Mouse (Mus musculus) kidney, postnatal 14 days (tissue): ENCODE results near the gene Atg16l2.

Experiments used
- DNase-seq: peaks from one replicate; pipeline ENCODE4 v3.0.0; 2022; ENCODE audit warnings: mixed read lengths

Gene Atg16l2

GRCm38 (mm10) chr7:101290401-101290800 lies 11.7 kb downstream of the Atg16l2 start:
- DNase-seq: no peak

GRCm38 (mm10) chr7:101288436-101288835 lies 13.6 kb downstream of the Atg16l2 start:
- peak; percentile 73 for DNase-seq

- DNase-seq: no peak
These were observed 14.2 kb downstream of the Atg16l2 start for GRCm38 (mm10) chr7:101287820-101288219.

- DNase-seq: no peak
These were observed 15.2 kb downstream of the Atg16l2 start for GRCm38 (mm10) chr7:101286891-101287290.

DNA sequence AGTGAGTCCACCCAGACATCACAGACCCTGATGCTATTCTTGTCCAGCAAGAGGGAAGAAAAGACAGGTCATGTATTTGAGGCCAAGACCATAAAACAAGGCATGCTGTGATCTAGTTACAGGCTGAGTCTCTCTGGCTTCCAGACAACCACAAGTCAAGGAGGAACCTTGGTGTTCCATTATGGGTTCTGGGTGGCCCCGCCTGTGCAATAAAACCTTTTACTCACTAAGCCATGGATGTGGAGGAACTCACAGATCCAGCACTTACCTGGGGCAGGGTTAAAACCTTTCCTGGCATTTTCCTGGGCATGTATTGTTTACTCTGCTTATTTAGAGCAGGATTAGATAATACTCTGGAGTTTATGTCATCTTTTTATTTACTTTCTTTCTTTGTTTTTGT lies 17.5 kb downstream of the Atg16l2 start:
- DNase-seq: no peak

DNA sequence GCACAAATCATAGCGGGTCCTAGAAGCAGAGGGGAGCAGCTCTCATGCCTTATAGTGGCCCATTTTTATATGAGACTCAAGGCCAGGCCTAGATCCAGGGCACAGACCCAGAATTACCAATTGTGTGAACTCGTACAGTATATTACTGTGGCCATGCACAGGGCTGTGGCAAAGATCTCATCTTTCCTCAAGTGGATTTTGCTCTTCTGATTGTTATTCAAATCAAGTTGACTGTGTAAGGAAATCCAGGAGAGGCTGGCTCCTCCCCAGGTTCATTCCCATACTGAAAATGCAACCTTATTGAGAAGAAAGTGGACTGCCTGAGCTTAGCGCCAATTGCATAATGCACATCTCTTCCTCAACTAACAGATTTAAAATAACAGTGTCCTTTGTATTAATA lies 19.3 kb downstream of the Atg16l2 start:
- no peak for DNase-seq

- no peak for DNase-seq
These were observed 29.4 kb downstream of the Atg16l2 start for GRCm38 (mm10) chr7:101272466-101273160.

DNA sequence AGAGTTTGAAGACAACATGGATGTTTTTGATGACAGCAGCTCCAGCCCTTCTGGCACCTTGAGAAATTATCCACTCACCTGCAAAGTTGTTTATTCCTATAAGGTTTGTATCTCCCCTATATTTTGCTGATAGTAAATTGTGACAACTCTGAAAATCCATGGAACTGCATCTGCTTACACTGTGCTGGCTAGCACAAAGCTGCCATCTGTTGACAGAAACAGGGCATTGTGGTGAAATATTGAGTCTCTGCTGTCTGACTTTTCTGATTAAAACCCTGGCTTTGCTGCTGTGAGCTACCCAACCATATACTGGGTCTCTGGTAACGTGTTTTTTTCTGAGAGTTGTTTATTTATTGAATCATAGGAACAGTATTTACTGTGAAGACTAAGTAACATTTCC lies 30.4 kb downstream of the Atg16l2 start:
- no peak for DNase-seq

- DNase-seq: no peak
These were observed 34.4 kb downstream of the Atg16l2 start for GRCm38 (mm10) chr7:101267457-101268259.

DNA sequence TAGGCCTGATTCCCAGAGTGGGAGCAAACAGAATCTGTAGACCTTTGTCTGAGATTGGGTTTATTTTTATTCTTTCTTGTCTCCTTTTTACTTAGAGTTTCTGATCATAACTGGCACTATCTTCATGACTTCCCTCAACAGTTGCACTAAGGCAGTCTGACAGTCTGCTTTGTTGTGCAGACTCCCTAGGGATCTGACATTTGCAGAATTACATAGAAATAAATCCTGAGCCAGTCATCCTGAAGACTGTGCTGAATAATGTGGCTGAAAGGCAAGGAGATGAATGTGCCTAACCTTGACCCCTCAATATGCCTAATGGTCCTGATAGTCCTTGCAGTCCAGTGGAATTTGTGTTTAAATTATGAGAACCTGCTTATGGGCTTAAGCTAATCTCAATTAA lies 38.5 kb downstream of the Atg16l2 start:
- no peak for DNase-seq

DNA sequence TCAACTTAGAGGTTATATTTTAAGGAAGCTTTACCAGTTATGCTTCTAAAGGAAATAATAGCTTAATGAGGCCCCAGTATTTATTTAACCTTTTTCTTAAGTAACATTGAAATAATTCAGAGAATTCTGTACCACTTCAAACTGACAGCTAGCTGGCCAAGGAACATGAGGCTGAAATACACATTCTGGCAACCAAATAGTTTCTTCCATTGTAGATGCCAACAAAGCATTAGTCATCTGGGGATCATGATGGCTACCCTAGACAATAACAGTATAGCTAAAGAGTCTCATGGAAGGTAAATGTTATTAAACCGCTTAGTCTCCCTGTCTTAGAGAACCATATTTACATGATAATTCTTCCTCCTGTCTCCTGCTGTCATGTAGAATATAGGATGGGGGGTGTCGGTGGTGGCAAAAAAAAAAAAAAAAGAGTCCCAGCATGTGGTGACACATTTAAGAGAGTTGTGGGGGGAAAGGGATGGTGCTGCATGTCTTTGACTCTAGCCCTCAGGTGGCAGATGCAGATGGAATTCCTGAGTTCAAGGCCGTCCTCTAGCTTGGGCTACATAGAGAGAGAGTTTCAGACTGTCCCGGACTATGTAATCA lies 40.0 kb downstream of the Atg16l2 start:
- no peak for DNase-seq

DNA sequence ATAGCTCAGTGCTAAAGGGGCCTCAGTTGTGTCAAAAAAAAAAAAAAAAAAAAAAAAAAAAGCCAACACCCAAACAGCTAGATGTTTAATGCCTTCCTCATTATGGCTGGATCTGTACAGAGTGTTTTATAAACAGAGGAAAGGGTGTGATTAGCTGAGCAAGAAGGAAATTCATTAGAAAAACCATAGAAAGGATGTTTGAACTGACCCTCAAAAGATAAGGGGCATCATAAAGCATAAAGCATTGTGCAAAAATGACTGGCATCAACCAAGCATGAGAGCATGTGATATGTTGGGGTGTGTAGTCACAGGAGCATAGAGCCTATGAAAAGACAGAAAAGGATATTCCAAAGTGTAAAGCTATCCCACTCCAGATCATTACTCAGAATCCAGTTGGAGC lies 43.6 kb downstream of the Atg16l2 start:
- no peak for DNase-seq

- no peak for DNase-seq
These were observed 49.0 kb downstream of the Atg16l2 start for GRCm38 (mm10) chr7:101253071-101253470.

DNA sequence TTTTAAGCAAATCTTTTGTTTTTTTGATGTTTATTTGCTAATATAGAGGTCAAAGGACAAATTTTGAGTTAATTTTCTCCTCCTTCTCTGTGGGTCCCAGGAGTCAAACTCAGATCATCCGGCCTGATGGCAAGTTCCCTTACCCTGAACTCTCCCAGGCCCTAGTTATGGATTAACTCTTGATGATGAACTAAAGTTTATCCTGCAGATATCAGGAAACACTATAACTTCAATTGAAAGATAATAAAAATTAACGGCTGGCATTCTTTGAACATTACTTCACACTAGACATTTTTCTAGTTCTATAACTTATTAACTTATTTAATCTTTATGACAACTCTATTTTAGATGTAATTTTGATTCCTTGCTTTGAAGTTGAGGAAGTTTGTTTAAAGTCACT lies 52.9 kb downstream of the Atg16l2 start:
- DNase-seq: no peak

- DNase-seq: no peak
These were observed 53.3 kb downstream of the Atg16l2 start for GRCm38 (mm10) chr7:101248760-101249159.

DNA sequence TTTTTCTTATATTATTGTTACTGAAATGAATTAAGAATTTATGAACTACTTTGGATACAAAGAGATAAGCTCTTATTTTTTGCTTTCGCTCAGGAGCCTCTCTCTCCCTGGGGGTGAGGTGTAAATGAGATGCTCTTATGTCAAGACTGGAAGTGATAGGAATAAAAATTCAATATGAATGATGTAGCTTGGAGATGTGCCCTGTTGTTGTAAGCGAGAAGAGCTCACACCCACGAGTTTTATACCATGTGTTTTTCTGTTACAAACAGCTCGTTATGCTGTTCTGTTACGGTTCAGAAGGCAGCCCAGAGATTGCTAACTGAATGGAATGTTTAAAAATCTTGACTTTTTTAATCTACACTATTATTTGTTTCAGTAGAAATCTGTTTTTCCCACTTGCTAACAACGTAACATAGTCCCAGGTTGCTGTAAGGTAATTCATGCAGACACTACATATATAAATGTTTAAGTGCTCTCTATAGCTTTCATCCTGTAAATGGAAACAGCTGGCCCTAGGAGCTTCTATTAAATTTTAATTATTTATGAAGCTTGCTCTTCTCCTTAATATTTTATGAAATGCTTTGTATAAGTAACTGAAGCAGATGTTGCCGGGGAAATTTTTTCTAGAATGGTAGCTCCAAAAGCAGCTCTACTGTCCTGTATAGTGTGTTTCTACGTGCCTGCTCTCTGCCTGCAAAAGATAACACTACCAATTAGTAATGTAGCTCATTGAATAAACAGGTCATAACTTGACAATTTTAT lies 65.2 kb downstream of the Atg16l2 start:
- DNase-seq: no peak

DNA sequence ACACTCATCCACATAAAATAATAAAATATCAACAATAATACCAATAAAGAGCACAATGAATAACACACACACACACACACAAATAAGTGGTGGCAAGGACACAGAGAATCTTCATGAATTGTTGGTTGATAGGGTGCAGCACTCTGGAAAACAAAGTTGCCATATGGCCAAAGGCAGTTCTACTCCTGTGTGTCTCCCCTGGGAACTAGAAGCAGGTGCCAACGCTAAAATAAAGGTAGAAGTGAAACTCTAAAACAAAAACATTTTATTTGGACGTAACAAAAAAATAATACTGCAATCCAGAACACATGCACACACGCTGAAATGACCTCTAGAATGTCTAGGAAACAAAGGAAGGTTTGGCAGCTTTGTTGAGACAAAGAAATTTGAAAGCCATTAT lies 69.3 kb downstream of the Atg16l2 start:
- no peak for DNase-seq

DNA sequence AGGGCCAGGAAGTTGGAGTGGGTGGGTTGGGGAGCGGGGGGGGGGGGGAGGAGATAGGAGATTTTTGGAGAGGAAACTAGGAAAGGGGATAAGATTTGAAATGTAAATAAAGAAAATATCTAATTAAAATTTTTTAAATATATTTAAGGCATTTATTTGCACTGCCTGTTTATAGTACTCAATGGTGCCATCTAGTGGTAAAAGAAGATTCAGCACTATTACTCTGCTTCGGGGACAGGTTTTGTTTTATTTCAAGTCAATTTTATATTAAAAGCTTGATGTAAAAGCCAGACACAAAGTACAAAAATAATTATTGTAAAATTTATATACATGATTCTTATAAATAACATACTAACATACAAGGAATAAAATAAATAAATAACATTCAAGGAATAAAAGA lies 70.6 kb downstream of the Atg16l2 start:
- peak; percentile 23 for DNase-seq

- DNase-seq: no peak
These were observed 72.7 kb downstream of the Atg16l2 start for GRCm38 (mm10) chr7:101229336-101229735.

DNA sequence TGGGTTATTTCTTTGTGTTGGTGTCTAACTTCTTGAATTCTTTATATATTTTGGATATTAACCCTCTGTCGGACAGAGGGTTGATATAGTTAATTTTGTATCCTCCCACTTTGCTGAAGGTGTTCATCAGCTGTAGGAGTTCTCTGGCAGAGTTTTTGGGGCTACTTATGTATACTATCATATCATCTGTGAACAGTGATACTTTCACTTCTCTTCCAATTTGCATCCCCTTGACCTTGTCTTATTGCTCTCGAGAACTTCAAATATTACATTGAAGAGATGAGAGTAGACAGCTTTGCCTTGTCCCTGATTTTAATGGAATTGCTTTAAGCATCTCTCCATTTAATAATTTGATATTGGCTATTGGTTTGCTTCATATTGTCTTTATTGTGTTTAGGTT lies 78.5 kb downstream of the Atg16l2 start:
- no peak for DNase-seq

DNA sequence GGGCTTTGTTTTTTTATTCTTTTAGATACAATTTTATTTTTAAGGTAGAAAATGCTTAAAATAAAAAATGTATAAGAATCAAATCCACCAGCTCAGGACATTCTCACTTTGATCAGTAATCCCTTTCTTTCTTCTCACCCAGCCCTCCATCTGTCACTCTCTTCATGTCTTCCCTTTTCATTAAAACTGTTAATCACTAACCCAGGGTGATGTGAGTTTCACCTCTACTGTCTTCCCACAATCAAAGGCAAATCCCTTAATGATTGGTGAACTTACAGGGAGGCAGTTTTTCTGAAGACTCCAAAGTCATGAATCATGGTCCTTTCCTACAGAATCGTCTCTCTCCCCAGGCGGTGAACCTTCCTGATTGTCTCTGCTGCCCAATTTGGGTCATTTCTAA lies 85.3 kb downstream of the Atg16l2 start:
- DNase-seq: no peak

DNA sequence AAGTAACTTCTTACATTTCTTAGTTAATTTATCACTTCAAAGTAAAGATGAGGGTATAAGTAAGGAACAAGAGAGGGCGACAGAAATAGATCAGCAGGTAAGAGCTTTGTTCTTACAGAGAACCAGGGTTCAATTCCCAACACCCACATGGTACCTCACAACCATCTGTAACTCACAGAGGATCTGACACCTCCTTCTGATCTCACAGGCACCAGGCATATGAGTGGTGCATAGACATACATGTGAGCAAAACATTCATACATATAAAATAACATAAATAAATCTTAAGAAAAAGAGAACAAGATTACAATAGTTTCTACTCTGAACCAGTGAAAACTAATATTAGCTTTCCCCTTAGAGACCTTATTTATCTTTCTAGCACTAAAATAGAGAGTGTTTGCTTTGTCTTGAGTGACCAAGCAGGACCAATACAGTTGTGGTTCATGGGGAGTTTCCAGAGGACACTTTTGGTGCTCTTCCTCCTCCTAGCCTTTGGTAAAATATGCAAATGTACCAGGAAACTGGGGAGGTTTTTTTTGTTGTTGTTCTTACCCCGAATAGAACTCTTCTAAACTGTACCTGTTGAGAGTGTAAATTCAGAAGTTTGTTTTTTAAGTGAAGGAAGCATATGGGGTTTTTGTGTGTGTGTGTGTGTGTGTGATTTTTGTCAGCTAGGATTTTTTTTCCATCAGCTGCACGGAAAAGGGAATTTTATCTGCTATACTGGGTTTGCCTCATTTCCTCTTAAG lies 88.4 kb downstream of the Atg16l2 start:
- no peak for DNase-seq
